Mouse (Mus musculus) embryonic facial prominence, embryonic 11.5 days (tissue): Measurements from ENCODE around the gene Borcs8. TPM values are rescaled to one million over a fixed set of nuclear protein-coding genes. Genes with fewer than 3 reads are reported as not detected.

Source experiments
- ATAC-seq: fragments of 200-750 bp; cut with Nextera tagmentation; replicated peaks from 2 replicates; pipeline ENCODE4 v1.8.0; 2017; ENCODE audit warnings: low read depth; ENCODE audit not compliant: insufficient number of reproducible peaks, low FRiP score, low TSS enrichment
- DNase-seq: peaks from one replicate; pipeline ENCODE4 v3.0.0-alpha.2; 2015; ENCODE audit warnings: low spot score
- H3K27ac ChIP-seq: fragments of 300-500 bp; sonication (generic); replicated peaks from 2 replicates; pipeline ENCODE4 v1.5.1; 2014; ENCODE audit warnings: mild to moderate bottlenecking, low read depth, low read length, control low read depth
- H3K27me3 ChIP-seq: fragments of 300-500 bp; sonication (generic); 2 replicates; pipeline ENCODE4 v1.6.1; 2014; ENCODE audit warnings: mild to moderate bottlenecking, low read length, moderate library complexity, mixed read lengths; ENCODE audit not compliant: control insufficient read depth, insufficient read depth
- H3K36me3 ChIP-seq: fragments of 300-500 bp; sonication (generic); replicated peaks from 2 replicates; pipeline ENCODE4 v1.6.1; 2014; ENCODE audit warnings: low read depth, mild to moderate bottlenecking, low read length, moderate library complexity, mixed read lengths; ENCODE audit not compliant: control insufficient read depth, insufficient read depth
- H3K4me1 ChIP-seq: fragments of 300-500 bp; sonication (generic); 2 replicates; pipeline ENCODE4 v1.6.1; 2014; ENCODE audit warnings: low read length, mixed read lengths; ENCODE audit not compliant: control insufficient read depth, insufficient read depth
- H3K4me2 ChIP-seq: fragments of 300-500 bp; sonication (generic); 2 replicates; pipeline ENCODE4 v1.6.1; 2014; ENCODE audit warnings: low read depth, mild to moderate bottlenecking, control low read depth, low read length, moderate library complexity
- H3K4me3 ChIP-seq: fragments of 300-500 bp; sonication (generic); 2 replicates; pipeline ENCODE4 v1.5.1; 2014; ENCODE audit warnings: low read depth, low read length, control low read depth
- H3K9ac ChIP-seq: fragments of 300-500 bp; sonication (generic); replicated peaks from 2 replicates; pipeline ENCODE4 v1.6.1; 2014; ENCODE audit warnings: mild to moderate bottlenecking, control low read depth, low read length
- H3K9me3 ChIP-seq: fragments of 300-500 bp; sonication (generic); replicated peaks from 2 replicates; pipeline ENCODE4 v1.6.1; 2016; ENCODE audit warnings: mild to moderate bottlenecking, low read length, inconsistent platforms, mixed read lengths; ENCODE audit not compliant: control insufficient read depth
- WGBS: fragments of 180-500 bp; shearing (Covaris S2); extraction: QIAGEN DNeasy Blood & Tissue Kit; methylation state at CpG from one replicate; pipeline ENCODE4 v1.1.7; 2014; 5-methylcytosine and 5-hydroxymethylcytosine counted together
- polyA plus RNA-seq: library from polyadenylated mRNA; unstranded; fragments of >200 nt; fragmentation: Nextera tagmentation; extraction: Ambion mirVana; gene quantifications from 2 replicates; pipeline ENCODE4 v1.2.1, GENCODE M21; 2014

Gene Borcs8
- polyA plus RNA-seq, 1 experiment from 2014 or later, result 40.4 TPM

DNA sequence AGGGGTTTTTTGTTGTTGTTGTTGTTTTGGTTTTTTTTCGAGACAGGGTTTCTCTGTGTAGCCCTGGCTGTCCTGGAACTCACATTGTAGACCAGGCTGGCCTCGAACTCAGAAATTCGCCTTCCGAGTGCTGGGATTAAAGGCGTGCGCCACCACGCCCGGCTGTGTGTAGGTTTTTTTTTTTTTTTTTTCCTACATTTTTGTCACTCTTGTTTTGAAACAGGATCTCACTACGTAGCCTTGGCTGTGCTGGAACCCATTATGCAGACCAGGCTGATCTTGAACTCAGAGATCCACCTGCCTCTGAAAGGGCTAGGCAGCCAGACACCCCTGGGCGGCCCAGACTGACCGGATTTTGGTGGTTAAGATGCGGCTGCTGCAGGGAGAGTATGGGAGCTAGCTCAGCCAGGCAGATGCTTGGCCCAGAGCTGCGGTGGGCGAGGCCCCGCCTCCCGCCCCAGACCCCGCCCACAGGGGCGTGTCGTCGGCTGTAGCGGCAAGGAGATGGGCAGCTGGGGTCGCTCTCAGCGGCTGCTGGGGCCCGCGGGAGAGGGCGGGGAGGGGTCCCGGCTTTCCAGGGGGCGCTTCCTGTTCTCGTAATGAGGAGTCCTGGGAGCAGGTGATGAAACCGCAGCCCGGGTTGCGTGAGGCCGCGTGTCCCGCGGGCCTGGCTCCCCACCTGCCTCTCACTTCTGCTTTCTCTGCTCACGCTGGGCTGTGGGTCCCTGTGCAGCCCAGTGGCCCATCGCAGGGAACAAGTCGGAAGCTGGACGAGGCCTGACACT lies 19.0 kb downstream of the Borcs8 start:
- Histone ChIP-seq H3K27me3 (no peaks in the 10 kb centered on the region), H3K36me3 (no peaks in the 10 kb centered on the region), H3K9me3 (no peaks in the 10 kb centered on the region), H3K9ac (peak overlapping the region; percentile 51), H3K4me2 (peak overlapping the region; percentile 70), H3K4me3 (peak overlapping the region; percentile 42), H3K4me1 (no peaks in the 10 kb centered on the region), H3K27ac (no peak overlapping the region)
- DNase-seq (peak; percentile 88), ATAC-seq (peak; percentile 85)
- 11% methylated on average over 38 of the region's 40 CpGs for WGBS

DNA sequence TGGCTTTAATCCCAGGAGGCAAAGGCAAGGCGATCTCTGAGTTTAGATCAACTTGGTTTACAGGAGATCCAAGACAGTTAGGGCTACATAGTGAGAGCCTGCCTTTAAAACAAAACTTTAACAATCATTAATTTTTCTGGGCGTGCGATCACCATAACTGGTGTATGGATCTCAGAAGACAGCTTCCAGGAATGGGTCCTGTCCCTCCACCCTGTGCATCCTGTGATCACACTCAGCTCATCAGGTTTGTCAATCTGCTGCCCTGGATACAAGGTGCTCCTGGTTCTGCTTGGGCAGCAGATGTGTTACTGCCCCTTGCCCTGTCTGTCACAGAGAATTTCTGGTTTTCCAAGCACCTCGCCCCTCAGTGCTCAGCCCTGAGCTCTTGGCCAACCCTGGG lies 19.9 kb downstream of the Borcs8 start:
- no peak for DNase-seq
- no peaks in the 10 kb centered on the region for H3K36me3 ChIP-seq
- H3K27me3 ChIP-seq, result no peaks in the 10 kb centered on the region
- H3K4me3 ChIP-seq, result no peak overlapping the region
- H3K9ac ChIP-seq, result no peak overlapping the region
- H3K9me3 ChIP-seq, result no peaks in the 10 kb centered on the region
- H3K27ac ChIP-seq, result no peak overlapping the region
- 78% methylated on average over 4 of the region's 4 CpGs for whole genome bisulfite sequencing
- H3K4me2 ChIP-seq, result no peak overlapping the region
- no peaks in the 10 kb centered on the region for H3K4me1 ChIP-seq
- ATAC-seq, result no peak

DNA sequence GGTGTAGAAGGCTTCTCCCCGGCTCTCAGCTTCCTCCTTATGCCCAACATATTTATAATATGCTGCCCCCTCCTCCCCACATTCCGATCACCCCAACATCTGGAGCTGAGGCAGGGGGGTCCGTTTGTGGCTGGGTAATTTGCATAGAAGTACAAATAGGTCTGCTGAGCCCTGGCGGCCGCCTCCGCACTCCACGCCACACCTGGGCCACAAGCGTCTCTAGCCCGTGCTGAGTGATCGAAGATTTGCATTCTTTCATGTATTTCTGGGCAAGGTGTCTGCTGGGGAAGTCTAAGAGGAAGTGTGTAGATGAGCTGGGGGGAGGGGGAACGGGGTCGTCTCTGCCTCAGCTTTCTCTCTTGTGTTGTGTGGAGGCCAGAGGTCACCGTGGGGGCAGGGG lies 20.7 kb downstream of the Borcs8 start:
- Histone ChIP-seq H3K36me3 (no peaks in the 10 kb centered on the region), H3K9me3 (no peaks in the 10 kb centered on the region), H3K9ac (no peak overlapping the region), H3K4me2 (no peak overlapping the region), H3K27me3 (0 out of 2 replicates have a peak, but pooled peaks cover under 1% of the 10 kb centered on the region), H3K4me3 (no peak overlapping the region), H3K4me1 (no peaks in the 10 kb centered on the region), H3K27ac (no peak overlapping the region)
- WGBS, result 60% methylated on average over 13 of the region's 13 CpGs
- DNase-seq (no peak), ATAC-seq (no peak)

DNA sequence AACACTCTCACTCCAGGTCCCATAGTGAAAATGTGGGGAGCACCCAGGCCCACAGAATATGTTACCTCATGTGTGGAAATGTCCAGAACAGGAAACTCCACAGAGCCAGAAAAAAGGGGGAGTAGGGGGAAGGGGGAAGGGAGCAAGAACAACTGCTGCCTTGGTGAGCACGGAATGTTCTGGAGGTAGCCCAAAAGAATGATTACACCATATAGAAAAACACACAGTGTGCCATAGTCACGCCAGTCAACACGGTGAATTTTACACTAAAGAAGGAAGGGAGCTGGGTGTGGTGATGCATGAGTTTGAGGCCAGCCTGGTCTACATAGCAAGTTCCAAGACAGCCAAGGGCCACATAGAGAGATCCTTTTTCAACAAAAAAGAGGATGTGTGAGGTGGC lies 24.0 kb downstream of the Borcs8 start:
- 82% methylated on average over 3 of the region's 3 CpGs for WGBS
- Histone ChIP-seq H3K4me2 (no peak overlapping the region), H3K9me3 (no peaks in the 10 kb centered on the region), H3K4me3 (no peak overlapping the region), H3K27ac (no peak overlapping the region), H3K9ac (no peak overlapping the region), H3K27me3 (peaks cover 15% of the 10 kb centered on the region), H3K36me3 (no peaks in the 10 kb centered on the region), H3K4me1 (no peaks in the 10 kb centered on the region)
- ATAC-seq, result no peak
- no peak for DNase-seq

DNA sequence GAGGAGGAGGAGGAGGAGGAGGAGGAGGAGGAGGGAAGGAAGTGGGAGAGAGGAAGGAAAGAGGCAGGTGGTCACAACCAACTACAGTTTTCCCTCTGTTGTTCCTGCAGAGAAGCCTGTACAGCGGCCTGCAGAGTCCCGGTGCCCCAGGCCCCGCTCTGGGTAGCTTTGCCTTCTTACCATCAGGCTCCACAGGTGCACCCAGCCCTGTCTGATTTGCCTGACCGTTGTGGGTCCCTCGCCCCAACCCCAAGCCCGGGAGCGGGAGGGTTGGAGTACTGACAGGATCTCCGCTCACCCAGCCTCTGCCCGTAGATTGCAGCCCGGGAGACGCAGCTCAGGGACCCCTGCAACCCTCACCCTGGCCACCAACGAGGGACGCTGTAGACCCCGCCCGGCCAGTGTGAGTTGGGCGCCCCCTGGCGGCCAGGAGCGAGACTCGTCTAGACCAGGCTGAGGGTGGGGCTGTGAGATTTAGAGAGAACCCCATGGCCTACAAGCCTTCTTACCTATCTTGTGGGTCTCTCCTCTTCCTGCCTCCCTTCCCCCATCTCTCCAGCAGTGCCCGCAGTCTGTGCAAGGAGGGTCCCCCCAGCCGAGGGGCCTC lies 27.3 kb downstream of the Borcs8 start:
- WGBS, result under 1% methylated on average over 21 of the region's 21 CpGs
- H3K4me1 ChIP-seq, result no peaks in the 10 kb centered on the region
- peaks cover 15% of the 10 kb centered on the region for H3K27me3 ChIP-seq
- H3K9me3 ChIP-seq, result no peaks in the 10 kb centered on the region
- DNase-seq (peak; percentile 90), ATAC-seq (peak; percentile 85)
- H3K4me2 ChIP-seq, result peak overlapping the region; percentile 40
- H3K9ac ChIP-seq, result peak overlapping the region; percentile 34; the same call in 1 of the 2 replicates
- peak overlapping the region; percentile 14; the same call in 1 of the 2 replicates for H3K4me3 ChIP-seq
- no peak overlapping the region for H3K27ac ChIP-seq
- H3K36me3 ChIP-seq, result no peaks in the 10 kb centered on the region

DNA sequence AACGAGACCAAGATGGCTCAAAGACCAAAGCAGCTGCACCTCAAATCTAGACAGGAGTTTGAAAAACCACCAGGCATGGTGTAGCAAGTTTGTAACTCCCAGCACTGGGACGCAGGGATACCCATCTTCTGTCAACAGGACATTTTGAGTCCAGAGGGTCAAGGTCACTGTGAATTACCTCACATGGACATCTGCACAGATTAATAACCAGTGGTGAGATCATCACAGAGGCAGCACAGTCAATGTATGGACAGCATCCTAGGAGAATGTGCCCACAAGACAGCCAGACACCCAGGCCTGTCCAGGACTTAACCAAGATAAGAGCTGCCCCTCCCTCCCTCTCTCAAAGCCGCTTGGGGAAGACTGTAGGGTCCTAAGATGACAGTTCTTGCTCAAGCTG lies 30.8 kb downstream of the Borcs8 start:
- H3K27ac ChIP-seq, result no peak overlapping the region
- no peak for ATAC-seq
- no peak overlapping the region for H3K4me2 ChIP-seq
- H3K9ac ChIP-seq, result no peak overlapping the region
- H3K9me3 ChIP-seq, result no peaks in the 10 kb centered on the region
- H3K4me3 ChIP-seq, result no peak overlapping the region
- 84% methylated on average over 3 of the region's 3 CpGs for WGBS
- H3K27me3 ChIP-seq, result peaks cover 14% of the 10 kb centered on the region
- no peak for DNase-seq
- no peaks in the 10 kb centered on the region for H3K36me3 ChIP-seq
- H3K4me1 ChIP-seq, result no peaks in the 10 kb centered on the region

DNA sequence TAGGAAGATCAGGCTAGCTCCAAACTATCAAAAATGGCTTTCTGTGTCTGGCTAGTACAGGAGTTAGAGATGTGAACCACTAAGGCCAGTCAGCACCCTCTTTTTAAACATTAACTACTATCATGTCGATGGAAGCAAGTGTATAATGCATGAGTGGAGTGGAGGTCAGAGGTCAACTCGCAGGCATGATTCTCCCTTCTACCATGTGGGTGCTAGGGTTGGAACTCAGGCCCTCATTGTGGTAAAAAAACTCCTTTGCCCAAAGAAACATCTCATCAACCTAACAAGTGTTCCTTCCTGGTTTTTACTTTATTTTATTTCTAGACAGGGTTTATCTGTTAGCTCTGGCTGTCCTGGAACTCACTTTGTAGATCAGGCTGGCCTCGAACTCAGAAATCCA lies 31.4 kb downstream of the Borcs8 start:
- Histone ChIP-seq H3K4me1 (no peaks in the 10 kb centered on the region), H3K36me3 (no peaks in the 10 kb centered on the region), H3K4me2 (no peak overlapping the region), H3K27ac (no peak overlapping the region), H3K9me3 (no peaks in the 10 kb centered on the region), H3K9ac (no peak overlapping the region), H3K27me3 (peaks cover 7% of the 10 kb centered on the region), H3K4me3 (no peak overlapping the region)
- 85% methylated on average over 3 of the region's 3 CpGs for whole genome bisulfite sequencing
- DNase-seq (no peak), ATAC-seq (no peak)

DNA sequence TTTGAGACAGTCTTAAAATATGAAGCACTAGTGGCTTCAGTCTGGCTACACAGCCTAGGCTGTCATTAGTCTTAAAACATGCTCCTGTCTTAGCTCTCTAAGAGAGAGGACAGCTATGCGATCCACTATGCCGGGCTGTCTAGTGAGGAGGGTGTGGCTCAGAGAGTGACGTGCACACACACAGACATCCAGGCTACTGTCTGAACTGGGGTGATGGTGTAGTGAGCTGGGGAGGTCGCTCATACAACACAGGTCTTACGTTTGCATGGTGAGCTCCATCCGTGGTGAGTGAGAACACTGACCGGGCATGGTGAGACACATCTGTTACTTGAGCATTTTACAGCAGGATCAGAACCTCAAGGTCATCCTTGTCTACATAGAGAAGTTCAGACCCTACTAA lies 31.9 kb downstream of the Borcs8 start:
- no peak overlapping the region for H3K4me2 ChIP-seq
- WGBS, result 90% methylated on average over 7 of the region's 7 CpGs
- H3K36me3 ChIP-seq, result no peaks in the 10 kb centered on the region
- H3K9ac ChIP-seq, result no peak overlapping the region
- no peak overlapping the region for H3K27ac ChIP-seq
- no peak for DNase-seq
- no peaks in the 10 kb centered on the region for H3K4me1 ChIP-seq
- no peaks in the 10 kb centered on the region for H3K9me3 ChIP-seq
- no peak overlapping the region for H3K4me3 ChIP-seq
- peaks cover 2% of the 10 kb centered on the region; the same call in 1 of the 2 replicates for H3K27me3 ChIP-seq
- ATAC-seq, result no peak
